31 mouse cellular contexts compared by ENCODE assay signal in the genomic region with DNA sequence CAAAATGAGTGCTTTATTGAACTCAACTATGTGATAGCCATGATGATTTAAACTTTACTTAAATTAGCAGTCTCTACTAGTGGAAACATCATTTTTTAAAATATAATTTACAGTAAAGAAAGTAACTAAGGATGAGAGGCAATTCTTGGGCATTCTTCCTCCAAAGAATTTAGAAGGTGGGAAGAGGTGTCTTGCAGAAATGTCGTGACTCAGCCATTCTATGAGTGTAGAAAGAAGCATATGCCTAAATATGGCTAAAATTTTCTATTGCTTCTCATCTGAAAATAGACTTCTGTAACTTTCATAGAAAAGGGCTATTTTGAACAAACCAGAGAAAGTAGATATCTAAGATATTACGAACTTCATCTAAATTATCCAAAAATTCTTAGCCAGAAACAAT.
"Had no signal": no experiment of that assay in that cellular context is flagged by ENCODE, and none has a peak within 500 bp of the region (broad histone marks: within the 10 kb centered on the region; RNA-seq: fewer than 3 reads in every experiment).

No protein-coding gene starts in this region.

- H3K4me3 ChIP-seq: limb, embryonic 10.5 days; limb, embryonic 12.5 days; limb, embryonic 13.5 days; limb, embryonic 15.5 days; liver, embryonic 12.5 days; liver, embryonic 13.5 days; liver, embryonic 15.5 days; lung, embryonic 15.5 days; megakaryocyte, embryonic 14.5 days; midbrain, embryonic 10.5 days; midbrain, embryonic 12.5 days; midbrain, embryonic 13.5 days; midbrain, embryonic 15.5 days; myocyte; neural tube, embryonic 12.5 days had no signal

- H3K4me1 ChIP-seq: limb, embryonic 10.5 days; limb, embryonic 12.5 days; limb, embryonic 13.5 days; limb, embryonic 15.5 days; liver, embryonic 12.5 days; liver, embryonic 13.5 days; liver, embryonic 15.5 days; lung, embryonic 15.5 days; megakaryocyte, embryonic 14.5 days; midbrain, embryonic 10.5 days; midbrain, embryonic 12.5 days; midbrain, embryonic 13.5 days; midbrain, embryonic 15.5 days; neural tube, embryonic 12.5 days had no signal

- ATAC-seq: liver, embryonic 12.5 days; liver, postnatal 0 days; lung, postnatal 0 days; midbrain, embryonic 13.5 days; midbrain, embryonic 15.5 days; midbrain, embryonic 16.5 days had no signal

- H3K27me3 ChIP-seq: limb, embryonic 12.5 days; limb, embryonic 13.5 days; limb, embryonic 15.5 days; liver, embryonic 12.5 days; liver, embryonic 13.5 days; liver, embryonic 15.5 days; lung, embryonic 15.5 days; megakaryocyte, embryonic 14.5 days; midbrain, embryonic 12.5 days; midbrain, embryonic 13.5 days; midbrain, embryonic 15.5 days; neural tube, embryonic 12.5 days had no signal

- H3K9ac ChIP-seq: limb, embryonic 12.5 days; limb, embryonic 13.5 days; limb, embryonic 15.5 days; liver, embryonic 12.5 days; liver, embryonic 13.5 days; liver, embryonic 14.5 days; liver, embryonic 15.5 days; liver, postnatal 0 days; lung, embryonic 14.5 days; lung, embryonic 15.5 days; midbrain, embryonic 12.5 days; midbrain, embryonic 13.5 days; midbrain, embryonic 15.5 days; neural tube, embryonic 12.5 days had no signal

- DNase-seq: left cerebral cortex, postnatal 4 days; liver; liver, embryonic 13.5 days; liver, postnatal 0 days; lung, adult 18-20 months; lung, adult 2 months; lung, embryonic 14.5 days; lung, postnatal 10 days; lung, postnatal 14 days; lung, postnatal 36 days; lung, postnatal 4 days; midbrain, embryonic 14.5 days had no signal

- H3K27ac ChIP-seq: limb, embryonic 10.5 days; limb, embryonic 12.5 days; limb, embryonic 13.5 days; limb, embryonic 15.5 days; liver, embryonic 12.5 days; liver, embryonic 13.5 days; liver, embryonic 14.5 days; liver, embryonic 15.5 days; lung, embryonic 15.5 days; macrophage; midbrain, embryonic 10.5 days; midbrain, embryonic 12.5 days; midbrain, embryonic 13.5 days; midbrain, embryonic 15.5 days; neural tube, embryonic 12.5 days had no signal

- H3K9me3 ChIP-seq: limb, embryonic 10.5 days; limb, embryonic 12.5 days; limb, embryonic 13.5 days; limb, embryonic 15.5 days; liver, embryonic 12.5 days; liver, embryonic 13.5 days; liver, embryonic 15.5 days; lung, embryonic 15.5 days; megakaryocyte, embryonic 14.5 days; midbrain, embryonic 10.5 days; midbrain, embryonic 12.5 days; midbrain, embryonic 13.5 days; midbrain, embryonic 15.5 days; neural tube, embryonic 12.5 days had no signal

- H3K36me3 ChIP-seq: limb, embryonic 10.5 days; limb, embryonic 12.5 days; limb, embryonic 13.5 days; limb, embryonic 15.5 days; liver, embryonic 12.5 days; liver, embryonic 13.5 days; liver, embryonic 15.5 days; lung, embryonic 15.5 days; midbrain, embryonic 10.5 days; midbrain, embryonic 12.5 days; midbrain, embryonic 13.5 days; midbrain, embryonic 15.5 days; neural tube, embryonic 12.5 days had no signal

- H3K4me2 ChIP-seq: limb, embryonic 12.5 days; limb, embryonic 13.5 days; limb, embryonic 15.5 days; liver, embryonic 12.5 days; liver, embryonic 13.5 days; liver, embryonic 15.5 days; lung, embryonic 14.5 days; lung, embryonic 15.5 days; midbrain, embryonic 11.5 days; midbrain, embryonic 12.5 days; midbrain, embryonic 13.5 days; midbrain, embryonic 15.5 days; neural tube, embryonic 12.5 days had no signal
